Mouse (Mus musculus) embryonic facial prominence, embryonic 13.5 days (tissue): ENCODE measurements around the gene Gstt1. TPM values are rescaled to one million over a fixed set of nuclear protein-coding genes. Genes with fewer than 3 reads are reported as not detected.

Source experiments
- ATAC-seq: fragments of 200-750 bp; cut with Nextera tagmentation; 2 replicates; pipeline ENCODE4 v1.8.0; 2017; ENCODE audit warnings: low read depth; ENCODE audit not compliant: insufficient number of reproducible peaks, insufficient read depth, low FRiP score, low TSS enrichment
- H3K27ac ChIP-seq: fragments of 300-500 bp; sonication (generic); 2 replicates; pipeline ENCODE4 v1.5.1; 2015; ENCODE audit warnings: moderate library complexity, mild to moderate bottlenecking, inconsistent platforms
- H3K27me3 ChIP-seq: fragments of 300-500 bp; sonication (generic); 2 replicates; pipeline ENCODE4 v1.6.1; 2015; ENCODE audit warnings: mild to moderate bottlenecking, inconsistent platforms
- H3K36me3 ChIP-seq: fragments of 300-500 bp; sonication (generic); 2 replicates; pipeline ENCODE4 v1.6.1; 2015; ENCODE audit warnings: mild to moderate bottlenecking, inconsistent platforms
- H3K4me1 ChIP-seq: fragments of 300-500 bp; sonication (generic); 2 replicates; pipeline ENCODE4 v1.6.1; 2015; ENCODE audit warnings: inconsistent platforms
- H3K4me2 ChIP-seq: fragments of 300-500 bp; sonication (generic); 2 replicates; pipeline ENCODE4 v1.6.1; 2015; ENCODE audit warnings: moderate library complexity, mild to moderate bottlenecking, inconsistent platforms
- H3K4me3 ChIP-seq: fragments of 300-500 bp; sonication (generic); 2 replicates; pipeline ENCODE4 v1.5.1; 2015; ENCODE audit warnings: mild to moderate bottlenecking, inconsistent platforms
- H3K9ac ChIP-seq: fragments of 300-500 bp; sonication (generic); 2 replicates; pipeline ENCODE4 v1.6.1; 2015; ENCODE audit warnings: mild to moderate bottlenecking, inconsistent platforms
- H3K9me3 ChIP-seq: fragments of 300-500 bp; sonication (generic); 2 replicates; pipeline ENCODE4 v1.6.1; 2016; ENCODE audit warnings: inconsistent platforms
- WGBS: fragments of 180-500 bp; shearing (Covaris S2); methylation state at CpG from one replicate; pipeline ENCODE4 v1.1.7; 2015; ENCODE audit warnings: mixed read lengths; 5-methylcytosine and 5-hydroxymethylcytosine counted together
- polyA plus RNA-seq: library from polyadenylated mRNA; unstranded; fragments of >200 nt; fragmentation: Nextera tagmentation; extraction: Ambion mirVana; gene quantifications from 2 replicates; pipeline ENCODE4 v1.2.1, GENCODE M21; 2015

Gstt1 gene
- polyA plus RNA-seq, 1 experiment from 2014 or later, result 9.9 TPM

GRCm38 (mm10) chr10:75832272-75832895, 34.0 kb upstream of the Gstt1 start:
- Histone ChIP-seq H3K27me3 (peaks cover 19% of the 10 kb centered on the region; the same call in 1 of the 2 replicates), H3K4me1 (peaks cover 43% of the 10 kb centered on the region), H3K36me3 (no peaks in the 10 kb centered on the region), H3K4me3 (no peak overlapping the region), H3K27ac (no peak overlapping the region), H3K4me2 (no peak overlapping the region), H3K9ac (no peak overlapping the region), H3K9me3 (no peaks in the 10 kb centered on the region)
- no peak for ATAC-seq
- WGBS, result 67% methylated on average over 13 of the region's 13 CpGs

GRCm38 (mm10) chr10:75830275-75830670, 31.9 kb upstream of the Gstt1 start:
- H3K9ac ChIP-seq, result no peak overlapping the region
- no peak for ATAC-seq
- WGBS, result 69% methylated on average over 2 of the region's 2 CpGs
- H3K4me2 ChIP-seq, result no peak overlapping the region
- no peak overlapping the region for H3K27ac ChIP-seq
- peaks cover 19% of the 10 kb centered on the region; the same call in 1 of the 2 replicates for H3K27me3 ChIP-seq
- no peaks in the 10 kb centered on the region for H3K36me3 ChIP-seq
- peaks cover 27% of the 10 kb centered on the region for H3K4me1 ChIP-seq
- no peaks in the 10 kb centered on the region for H3K9me3 ChIP-seq
- H3K4me3 ChIP-seq, result no peak overlapping the region

GRCm38 (mm10) chr10:75829529-75830274, 31.3 kb upstream of the Gstt1 start:
- Histone ChIP-seq H3K27me3 (peaks cover 19% of the 10 kb centered on the region; the same call in 1 of the 2 replicates), H3K4me3 (no peak overlapping the region), H3K9ac (no peak overlapping the region), H3K27ac (no peak overlapping the region), H3K36me3 (no peaks in the 10 kb centered on the region), H3K4me1 (peaks cover 21% of the 10 kb centered on the region), H3K4me2 (no peak overlapping the region), H3K9me3 (no peaks in the 10 kb centered on the region)
- WGBS, result 78% methylated on average over 2 of the region's 2 CpGs
- no peak for ATAC-seq

- Histone ChIP-seq H3K27me3 (peaks cover 7% of the 10 kb centered on the region; the same call in 1 of the 2 replicates), H3K9ac (no peak overlapping the region), H3K27ac (no peak overlapping the region), H3K36me3 (no peaks in the 10 kb centered on the region), H3K4me1 (peaks cover 9% of the 10 kb centered on the region), H3K9me3 (no peaks in the 10 kb centered on the region), H3K4me2 (no peak overlapping the region), H3K4me3 (no peak overlapping the region)
- no peak for ATAC-seq
These were observed 30.1 kb upstream of the Gstt1 start for GRCm38 (mm10) chr10:75828500-75828931.

DNA sequence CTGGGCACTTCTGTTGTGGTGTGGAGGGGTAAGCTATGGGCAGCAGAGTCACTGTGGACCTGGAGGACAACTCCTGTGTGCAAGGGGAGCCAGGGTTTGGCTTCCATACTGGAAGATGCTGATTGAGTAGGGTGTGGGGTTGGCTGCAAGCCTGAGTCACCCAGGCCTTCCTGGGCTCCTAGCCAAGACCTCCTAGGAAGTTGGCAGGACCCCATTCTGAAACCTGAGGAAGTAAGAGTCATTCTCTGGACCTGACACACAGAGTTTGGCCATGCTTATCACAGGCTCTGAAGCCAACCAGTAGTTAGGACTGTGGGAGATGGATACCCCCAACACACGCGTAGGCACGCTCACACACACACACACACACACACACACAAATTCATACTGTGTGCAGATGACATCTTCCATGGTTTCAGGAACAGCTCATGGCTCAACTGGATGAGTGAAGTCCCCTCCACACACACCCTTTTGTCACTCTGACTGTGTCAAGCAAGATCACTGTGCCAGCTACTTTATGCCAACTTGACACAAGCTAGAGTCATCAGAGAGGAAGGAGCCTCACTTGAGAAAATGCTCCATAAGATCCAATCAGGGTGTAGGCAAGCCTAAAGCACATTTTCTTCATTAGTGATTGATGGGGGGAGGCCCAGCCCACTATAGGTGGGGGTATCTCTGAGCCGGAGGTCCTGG, 29.4 kb upstream of the Gstt1 start:
- 85% methylated on average over 4 of the region's 4 CpGs for WGBS
- H3K27ac ChIP-seq, result no peak overlapping the region

GRCm38 (mm10) chr10:75824530-75824929, 26.1 kb upstream of the Gstt1 start:
- Histone ChIP-seq H3K4me3 (no peak overlapping the region), H3K4me2 (no peak overlapping the region), H3K9ac (no peak overlapping the region), H3K4me1 (peaks cover 6% of the 10 kb centered on the region; the same call in 1 of the 2 replicates), H3K9me3 (no peaks in the 10 kb centered on the region), H3K27ac (no peak overlapping the region), H3K36me3 (no peaks in the 10 kb centered on the region), H3K27me3 (0 out of 2 replicates have a peak, but pooled peaks cover 4% of the 10 kb centered on the region)
- ATAC-seq, result no peak
- 84% methylated on average over 4 of the region's 4 CpGs for WGBS

More for the DNA sequence above, 29.4 kb upstream of the Gstt1 start:
- no peak for ATAC-seq
- 0 out of 2 replicates have a peak, but pooled peaks cover 3% of the 10 kb centered on the region for H3K27me3 ChIP-seq
- peaks cover 6% of the 10 kb centered on the region; the same call in 1 of the 2 replicates for H3K4me1 ChIP-seq
- H3K4me3 ChIP-seq, result no peak overlapping the region
- no peak overlapping the region for H3K9ac ChIP-seq
- H3K4me2 ChIP-seq, result no peak overlapping the region
- no peaks in the 10 kb centered on the region for H3K9me3 ChIP-seq
- no peaks in the 10 kb centered on the region for H3K36me3 ChIP-seq

DNA sequence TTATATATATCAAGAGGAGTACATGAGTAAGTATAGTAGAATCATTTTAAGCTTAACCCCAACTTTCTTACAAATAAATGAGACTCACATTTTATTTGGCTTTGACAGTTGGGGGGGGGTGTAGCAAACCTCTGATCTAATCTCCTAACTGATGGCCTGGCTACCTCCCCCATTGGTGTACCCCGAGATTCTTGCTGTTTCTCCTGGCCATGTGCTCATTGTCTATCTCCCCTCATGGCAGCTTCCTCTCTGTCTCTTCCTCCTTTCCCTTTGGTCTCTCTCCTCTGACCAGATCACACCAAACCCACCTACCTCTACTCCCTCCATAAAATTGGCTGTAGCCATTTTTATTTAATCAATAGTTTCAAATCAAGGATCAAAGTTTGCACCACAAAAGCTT, 25.4 kb upstream of the Gstt1 start:
- Histone ChIP-seq H3K4me2 (no peak overlapping the region), H3K36me3 (no peaks in the 10 kb centered on the region), H3K4me3 (no peak overlapping the region), H3K9ac (no peak overlapping the region), H3K27ac (no peak overlapping the region), H3K9me3 (no peaks in the 10 kb centered on the region), H3K27me3 (0 out of 2 replicates have a peak, but pooled peaks cover 4% of the 10 kb centered on the region), H3K4me1 (peaks cover 6% of the 10 kb centered on the region; the same call in 1 of the 2 replicates)
- WGBS, result 86% methylated on average over 1 of the region's 1 CpGs
- no peak for ATAC-seq

DNA sequence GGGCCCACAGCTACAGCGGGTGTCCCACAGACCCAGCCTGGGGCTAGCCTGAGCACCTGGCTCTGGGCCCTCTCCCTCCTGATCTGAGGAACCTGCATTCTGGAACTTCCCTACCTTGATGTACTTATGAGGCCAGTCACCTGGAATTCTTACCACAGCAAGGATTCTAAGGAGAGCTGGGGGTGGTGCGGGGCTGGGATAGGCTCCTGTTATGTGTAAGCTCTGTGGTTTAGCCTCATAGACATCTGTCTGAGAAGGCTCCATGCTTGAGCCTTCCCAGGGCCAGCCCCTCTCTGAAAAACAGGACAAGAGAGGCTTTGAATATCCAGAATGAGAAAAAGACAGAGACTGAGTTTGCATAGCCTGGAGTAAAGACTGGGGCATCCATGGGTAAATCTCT, 24.1 kb upstream of the Gstt1 start, which contains the start of gene Gstt4:
TSS of gene Gstt4 (minus strand) at position 101 of the 400 bp plus-strand sequence.
- H3K9me3 ChIP-seq, result no peaks in the 10 kb centered on the region
- 91% methylated on average over 2 of the region's 2 CpGs for WGBS
- H3K4me3 ChIP-seq, result no peak within 1 kb of the TSS
- 0 out of 2 replicates have a peak, but pooled peaks cover 4% of the 10 kb centered on the region for H3K27me3 ChIP-seq
- H3K4me2 ChIP-seq, result no peak within 1 kb of the TSS
- H3K9ac ChIP-seq, result no peak within 1 kb of the TSS
- no peak within 1 kb of the TSS for H3K27ac ChIP-seq
- ATAC-seq, result no peak
- H3K4me1 ChIP-seq, result peaks cover 1% of the 10 kb centered on the region; the same call in 1 of the 2 replicates
- H3K36me3 ChIP-seq, result no peaks in the 10 kb centered on the region

- Histone ChIP-seq H3K4me1 (no peaks in the 10 kb centered on the region), H3K9ac (no peak overlapping the region), H3K36me3 (no peaks in the 10 kb centered on the region), H3K27me3 (0 out of 2 replicates have a peak, but pooled peaks cover 4% of the 10 kb centered on the region), H3K4me3 (no peak overlapping the region), H3K9me3 (no peaks in the 10 kb centered on the region), H3K27ac (no peak overlapping the region), H3K4me2 (no peak overlapping the region)
- WGBS, result 82% methylated on average over 5 of the region's 5 CpGs
- ATAC-seq, result no peak
These were observed 21.5 kb upstream of the Gstt1 start for GRCm38 (mm10) chr10:75819882-75820281.

- no peaks in the 10 kb centered on the region for H3K4me1 ChIP-seq
These were observed 20.3 kb upstream of the Gstt1 start for GRCm38 (mm10) chr10:75818641-75819040.

GRCm38 (mm10) chr10:75804217-75804616, 5.8 kb upstream of the Gstt1 start:
- no peak overlapping the region for H3K4me3 ChIP-seq
- H3K4me1 ChIP-seq, result no peaks in the 10 kb centered on the region
- no peak for ATAC-seq
- 67% methylated on average over 2 of the region's 2 CpGs for WGBS
- H3K9me3 ChIP-seq, result no peaks in the 10 kb centered on the region
- peaks cover 2% of the 10 kb centered on the region; the same call in 1 of the 2 replicates for H3K27me3 ChIP-seq
- H3K4me2 ChIP-seq, result no peak overlapping the region
- no peak overlapping the region for H3K27ac ChIP-seq
- H3K9ac ChIP-seq, result no peak overlapping the region
- H3K36me3 ChIP-seq, result no peaks in the 10 kb centered on the region

More at GRCm38 (mm10) chr10:75818641-75819040, 20.3 kb upstream of the Gstt1 start:
- Histone ChIP-seq H3K4me2 (no peak overlapping the region), H3K4me3 (no peak overlapping the region), H3K36me3 (no peaks in the 10 kb centered on the region), H3K27me3 (0 out of 2 replicates have a peak, but pooled peaks cover 4% of the 10 kb centered on the region), H3K9me3 (no peaks in the 10 kb centered on the region), H3K27ac (no peak overlapping the region), H3K9ac (no peak overlapping the region)
- ATAC-seq, result no peak
- 64% methylated on average over 10 of the region's 10 CpGs for WGBS
